Mouse (Mus musculus) hindbrain, embryonic 12.5 days (tissue): Measurements from ENCODE around the gene Slc25a36. TPM values are rescaled to one million over a fixed set of nuclear protein-coding genes. Genes with fewer than 3 reads are reported as not detected.

Experiments used
- ATAC-seq: fragments of 200-750 bp; cut with Nextera tagmentation; 2 replicates; pipeline ENCODE4 v1.8.0; 2017; ENCODE audit warnings: moderate TSS enrichment; ENCODE audit not compliant: low FRiP score
- H3K27ac ChIP-seq: fragments of 300-500 bp; sonication (generic); 2 replicates; pipeline ENCODE4 v1.5.1; 2016; ENCODE audit warnings: mild to moderate bottlenecking
- H3K27me3 ChIP-seq: fragments of 300-500 bp; sonication (generic); 2 replicates; pipeline ENCODE4 v1.6.1; 2016; ENCODE audit warnings: mild to moderate bottlenecking
- H3K36me3 ChIP-seq: fragments of 300-500 bp; sonication (generic); 2 replicates; pipeline ENCODE4 v1.6.1; 2016; ENCODE audit warnings: mild to moderate bottlenecking
- H3K4me1 ChIP-seq: fragments of 300-500 bp; sonication (generic); 2 replicates; pipeline ENCODE4 v1.6.1; 2016
- H3K4me2 ChIP-seq: fragments of 300-500 bp; sonication (generic); replicated peaks from 2 replicates; pipeline ENCODE4 v1.6.1; 2016; ENCODE audit warnings: mild to moderate bottlenecking
- H3K4me3 ChIP-seq: fragments of 300-500 bp; sonication (generic); 2 replicates; pipeline ENCODE4 v1.5.1; 2016; ENCODE audit warnings: mild to moderate bottlenecking
- H3K9ac ChIP-seq: fragments of 300-500 bp; sonication (generic); 2 replicates; pipeline ENCODE4 v1.6.1; 2016; ENCODE audit warnings: mild to moderate bottlenecking, moderate library complexity
- H3K9me3 ChIP-seq: fragments of 300-500 bp; sonication (generic); replicated peaks from 2 replicates; pipeline ENCODE4 v1.6.1; 2016; ENCODE audit warnings: mild to moderate bottlenecking
- WGBS: fragments of 180-500 bp; shearing (Covaris S2); methylation state at CpG from one replicate; pipeline ENCODE4 v1.1.7; 2016; 5-methylcytosine and 5-hydroxymethylcytosine counted together
- polyA plus RNA-seq: library from polyadenylated mRNA; unstranded; fragments of >200 nt; fragmentation: Nextera tagmentation; extraction: Ambion mirVana; gene quantifications from 2 replicates; pipeline ENCODE4 v1.2.1, GENCODE M21; 2016

The Slc25a36 gene
- polyA plus RNA-seq, 1 experiment from 2014 or later, result 99.8 TPM

- Histone ChIP-seq H3K9me3 (no peaks in the 10 kb centered on the region), H3K4me1 (no peaks in the 10 kb centered on the region), H3K4me2 (no peak overlapping the region), H3K27me3 (no peaks in the 10 kb centered on the region), H3K9ac (no peak overlapping the region), H3K27ac (no peak overlapping the region), H3K4me3 (no peak overlapping the region), H3K36me3 (no peaks in the 10 kb centered on the region)
- 80% methylated on average over 4 of the region's 4 CpGs for WGBS
- no peak for ATAC-seq
Measured at GRCm38 (mm10) chr9:97137116-97137515, 26.2 kb upstream of the Slc25a36 start.

- 89% methylated on average over 4 of the region's 4 CpGs for WGBS
- no peaks in the 10 kb centered on the region for H3K36me3 ChIP-seq
- no peak for ATAC-seq
- no peaks in the 10 kb centered on the region for H3K4me1 ChIP-seq
- no peak overlapping the region for H3K4me2 ChIP-seq
- no peaks in the 10 kb centered on the region for H3K27me3 ChIP-seq
- H3K9me3 ChIP-seq, result no peaks in the 10 kb centered on the region
- H3K9ac ChIP-seq, result no peak overlapping the region
- no peak overlapping the region for H3K4me3 ChIP-seq
- no peak overlapping the region for H3K27ac ChIP-seq
Measured at GRCm38 (mm10) chr9:97135866-97136265, 24.9 kb upstream of the Slc25a36 start.

GRCm38 (mm10) chr9:97133178-97133577 is 22.2 kb upstream of the Slc25a36 start:
- Histone ChIP-seq H3K27me3 (no peaks in the 10 kb centered on the region), H3K4me3 (no peak overlapping the region), H3K4me2 (no peak overlapping the region), H3K9me3 (no peaks in the 10 kb centered on the region; the same call in 1 of the 2 replicates), H3K9ac (no peak overlapping the region), H3K27ac (no peak overlapping the region), H3K36me3 (no peaks in the 10 kb centered on the region), H3K4me1 (no peaks in the 10 kb centered on the region)
- 65% methylated on average over 8 of the region's 8 CpGs for WGBS
- ATAC-seq, result no peak

GRCm38 (mm10) chr9:97130001-97130400 is 19.0 kb upstream of the Slc25a36 start:
- H3K36me3 ChIP-seq, result no peaks in the 10 kb centered on the region
- H3K4me3 ChIP-seq, result no peak overlapping the region
- H3K9me3 ChIP-seq, result no peaks in the 10 kb centered on the region; the same call in none of the 2 replicates
- H3K4me1 ChIP-seq, result no peaks in the 10 kb centered on the region
- no peak overlapping the region for H3K9ac ChIP-seq
- ATAC-seq, result no peak
- H3K27me3 ChIP-seq, result no peaks in the 10 kb centered on the region
- 87% methylated on average over 5 of the region's 5 CpGs for WGBS
- H3K27ac ChIP-seq, result no peak overlapping the region
- no peak overlapping the region for H3K4me2 ChIP-seq

- no peaks in the 10 kb centered on the region; the same call in 1 of the 2 replicates for H3K9me3 ChIP-seq
- no peak overlapping the region for H3K27ac ChIP-seq
- H3K36me3 ChIP-seq, result no peaks in the 10 kb centered on the region
- H3K9ac ChIP-seq, result no peak overlapping the region
- ATAC-seq, result no peak
- WGBS, result 66% methylated on average over 22 of the region's 23 CpGs
- no peak overlapping the region for H3K4me3 ChIP-seq
- H3K27me3 ChIP-seq, result no peaks in the 10 kb centered on the region
- no peaks in the 10 kb centered on the region for H3K4me1 ChIP-seq
- no peak overlapping the region for H3K4me2 ChIP-seq
Measured at GRCm38 (mm10) chr9:97123934-97124692, 13.2 kb upstream of the Slc25a36 start.

- Histone ChIP-seq H3K36me3 (no peaks in the 10 kb centered on the region), H3K4me1 (no peaks in the 10 kb centered on the region), H3K9ac (no peak overlapping the region), H3K27me3 (no peaks in the 10 kb centered on the region), H3K27ac (no peak overlapping the region), H3K4me2 (no peak overlapping the region), H3K9me3 (no peaks in the 10 kb centered on the region), H3K4me3 (no peak overlapping the region)
- 80% methylated on average over 2 of the region's 2 CpGs for WGBS
- ATAC-seq, result no peak
Measured at GRCm38 (mm10) chr9:97121432-97121831, 10.5 kb upstream of the Slc25a36 start.

- no peak overlapping the region for H3K4me2 ChIP-seq
- H3K9me3 ChIP-seq, result no peaks in the 10 kb centered on the region
- no peak overlapping the region for H3K4me3 ChIP-seq
- no peaks in the 10 kb centered on the region for H3K27me3 ChIP-seq
- WGBS, result 81% methylated on average over 10 of the region's 10 CpGs
- no peak overlapping the region for H3K27ac ChIP-seq
- ATAC-seq, result no peak
- no peaks in the 10 kb centered on the region for H3K36me3 ChIP-seq
- H3K9ac ChIP-seq, result no peak overlapping the region
- H3K4me1 ChIP-seq, result peaks cover 8% of the 10 kb centered on the region
Measured at GRCm38 (mm10) chr9:97114271-97114670, 3.3 kb upstream of the Slc25a36 start.

GRCm38 (mm10) chr9:97113555-97113929 is 2.6 kb upstream of the Slc25a36 start:
- Histone ChIP-seq H3K9ac (no peak overlapping the region), H3K27me3 (no peaks in the 10 kb centered on the region), H3K27ac (no peak overlapping the region), H3K36me3 (no peaks in the 10 kb centered on the region), H3K4me1 (peaks cover 14% of the 10 kb centered on the region), H3K4me3 (no peak overlapping the region), H3K4me2 (no peak overlapping the region), H3K9me3 (no peaks in the 10 kb centered on the region)
- WGBS, result 36% methylated on average over 5 of the region's 5 CpGs
- ATAC-seq, result no peak

- Histone ChIP-seq H3K27me3 (no peaks in the 10 kb centered on the region), H3K4me3 (no peak overlapping the region), H3K4me2 (no peak overlapping the region), H3K27ac (no peak overlapping the region), H3K9ac (no peak overlapping the region), H3K4me1 (peaks cover 14% of the 10 kb centered on the region), H3K9me3 (no peaks in the 10 kb centered on the region), H3K36me3 (no peaks in the 10 kb centered on the region)
- WGBS, result 66% methylated on average over 24 of the region's 24 CpGs
- ATAC-seq, result no peak
Measured at GRCm38 (mm10) chr9:97112797-97113554, 2.0 kb upstream of the Slc25a36 start.

- no peak overlapping the region for H3K27ac ChIP-seq
- no peaks in the 10 kb centered on the region for H3K27me3 ChIP-seq
- H3K9ac ChIP-seq, result no peak overlapping the region
- ATAC-seq, result no peak
- no peaks in the 10 kb centered on the region for H3K36me3 ChIP-seq
- H3K4me3 ChIP-seq, result no peak overlapping the region
- H3K9me3 ChIP-seq, result no peaks in the 10 kb centered on the region
- peaks cover 14% of the 10 kb centered on the region for H3K4me1 ChIP-seq
- 84% methylated on average over 7 of the region's 7 CpGs for WGBS
- no peak overlapping the region for H3K4me2 ChIP-seq
Measured at GRCm38 (mm10) chr9:97112238-97112637, 1.3 kb upstream of the Slc25a36 start.

- Histone ChIP-seq H3K4me2 (peak overlapping the region; percentile 62), H3K9me3 (no peaks in the 10 kb centered on the region), H3K36me3 (no peaks in the 10 kb centered on the region), H3K4me3 (peak overlapping the region; percentile 88), H3K9ac (peak overlapping the region; percentile 92), H3K4me1 (peaks cover 14% of the 10 kb centered on the region), H3K27ac (peak overlapping the region; percentile 9; the same call in 1 of the 2 replicates), H3K27me3 (no peaks in the 10 kb centered on the region)
- no peak for ATAC-seq
- WGBS, result 5% methylated on average over 6 of the region's 6 CpGs
Measured at GRCm38 (mm10) chr9:97111506-97111905, 549 bp upstream of the Slc25a36 start.

GRCm38 (mm10) chr9:97106481-97107160 is 4.3 kb downstream of the Slc25a36 start:
- Histone ChIP-seq H3K9ac (no peak overlapping the region), H3K4me2 (no peak overlapping the region), H3K36me3 (no peaks in the 10 kb centered on the region), H3K27ac (no peak overlapping the region), H3K4me3 (no peak overlapping the region), H3K27me3 (no peaks in the 10 kb centered on the region), H3K9me3 (no peaks in the 10 kb centered on the region), H3K4me1 (peaks cover 19% of the 10 kb centered on the region)
- WGBS, result 97% methylated on average over 5 of the region's 5 CpGs
- ATAC-seq, result no peak
